Mouse (Mus musculus): ENCODE data around the gene Ccdc9b. TPM values are rescaled to one million over a fixed set of nuclear protein-coding genes. Genes with fewer than 3 reads are reported as not detected.

Ccdc9b gene
- total RNA-seq, 2 experiments from 2014 or later = 6.6 to 7.4 TPM

- DNase-seq = no peak
Observed at GRCm38 (mm10) chr2:118776295-118776694, 13.8 kb upstream of the Ccdc9b start.

- no peak for DNase-seq
Observed at GRCm38 (mm10) chr2:118775846-118776245, 13.4 kb upstream of the Ccdc9b start.

- DNase-seq = no peak
Observed at GRCm38 (mm10) chr2:118775396-118775795, 12.9 kb upstream of the Ccdc9b start.

GRCm38 (mm10) chr2:118774536-118774935 lies 12.1 kb upstream of the Ccdc9b start:
- DNase-seq = no peak

GRCm38 (mm10) chr2:118772158-118772874 lies 9.9 kb upstream of the Ccdc9b start, which contains the start of gene Phgr1:
Gene Phgr1 (plus strand): TSS chr2:118772769.
- DNase-seq = no peak

- DNase-seq = no peak
Observed at GRCm38 (mm10) chr2:118766041-118767033, 3.9 kb upstream of the Ccdc9b start.

GRCm38 (mm10) chr2:118764875-118765274 lies 2.4 kb upstream of the Ccdc9b start:
- DNase-seq = no peak

GRCm38 (mm10) chr2:118764094-118764831 lies 1.8 kb upstream of the Ccdc9b start:
- peak; percentile 53 for DNase-seq

GRCm38 (mm10) chr2:118763469-118763868 lies 1.0 kb upstream of the Ccdc9b start:
- peak; percentile 33 for DNase-seq

GRCm38 (mm10) chr2:118762784-118763148 lies 305 bp upstream of the Ccdc9b start:
- no peak for DNase-seq

GRCm38 (mm10) chr2:118761358-118761757 lies 1.1 kb downstream of the Ccdc9b start:
- DNase-seq = no peak

- DNase-seq = no peak
Observed at GRCm38 (mm10) chr2:118760311-118761025, 2.0 kb downstream of the Ccdc9b start.

GRCm38 (mm10) chr2:118759828-118760227 lies 2.6 kb downstream of the Ccdc9b start:
- peak; percentile 72 for DNase-seq

GRCm38 (mm10) chr2:118756103-118756502 lies 6.4 kb downstream of the Ccdc9b start:
- no peak for DNase-seq

GRCm38 (mm10) chr2:118755407-118755806 lies 7.1 kb downstream of the Ccdc9b start:
- DNase-seq = no peak

- no peak for DNase-seq
Observed at GRCm38 (mm10) chr2:118754143-118754542, 8.3 kb downstream of the Ccdc9b start.

GRCm38 (mm10) chr2:118752792-118753108 lies 9.7 kb downstream of the Ccdc9b start:
- DNase-seq = no peak

GRCm38 (mm10) chr2:118751896-118752791 lies 10.3 kb downstream of the Ccdc9b start:
- DNase-seq = peak; percentile 50

- DNase-seq = peak; percentile 58
Observed at GRCm38 (mm10) chr2:118750476-118750875, 12.0 kb downstream of the Ccdc9b start.

- DNase-seq = no peak
Observed at GRCm38 (mm10) chr2:118749341-118749884, 13.0 kb downstream of the Ccdc9b start.

Data from heart, postnatal 4 days (tissue).